Mouse (Mus musculus) MEL (cell line): Measurements from ENCODE around the gene Pitx2. TPM values are rescaled to one million over a fixed set of nuclear protein-coding genes. Genes with fewer than 3 reads are reported as not detected.

Experiments used
- DNase-seq: peaks from one replicate; pipeline ENCODE4 v3.0.0; 2011; ENCODE audit warnings: low read depth, low spot score
- H3K27ac ChIP-seq: 2 replicates; pipeline ENCODE4 v1.5.1; 2012; ENCODE audit warnings: low read depth, mild to moderate bottlenecking, control low read depth, low read length, moderate library complexity; ENCODE audit not compliant: control insufficient read depth
- H3K27me3 ChIP-seq, 2 experiments: fragments of 150-350 bp in 1 of 2; sonication (generic) in 1 of 2; 2 replicates each; pipeline ENCODE4 v1.6.1; 2012; ENCODE audit warnings: low read length in 2 of 2, mild to moderate bottlenecking in 2 of 2, improper control_type of control experiment in 1 of 2, moderate library complexity in 1 of 2; ENCODE audit not compliant: insufficient read depth in 2 of 2, control insufficient read depth in 1 of 2
- H3K36me3 ChIP-seq, 2 experiments: 2 replicates each; pipeline ENCODE4 v1.6.1; 2012 to 2014; ENCODE audit warnings: low read length in 2 of 2, improper control_type of control experiment in 1 of 2, inconsistent platforms in 1 of 2, mild to moderate bottlenecking in 1 of 2; ENCODE audit not compliant: insufficient read depth in 2 of 2, control insufficient read depth in 1 of 2
- H3K4me1 ChIP-seq, 2 experiments: fragments of 150-350 bp in 1 of 2; sonication (generic) in 1 of 2; 2 replicates each; pipeline ENCODE4 v1.6.1; 2012; ENCODE audit warnings: low read length in 2 of 2, improper control_type of control experiment in 1 of 2, mild to moderate bottlenecking in 1 of 2; ENCODE audit not compliant: insufficient read depth in 2 of 2, control insufficient read depth in 1 of 2
- H3K4me3 ChIP-seq, 2 experiments: fragments of 150-350 bp in 1 of 2; sonication (generic) in 1 of 2; 2 replicates each; pipeline ENCODE4 v1.5.1; 2012; ENCODE audit warnings: low read depth in 2 of 2, low read length in 2 of 2, mild to moderate bottlenecking in 2 of 2, moderate library complexity in 2 of 2, control low read depth in 1 of 2, improper control_type of control experiment in 1 of 2; ENCODE audit not compliant: control insufficient read depth in 1 of 2, insufficient read depth in 1 of 2
- H3K79me2 ChIP-seq: 2 replicates; pipeline ENCODE4 v1.6.1; 2012; ENCODE audit warnings: mild to moderate bottlenecking, low read length, moderate library complexity; ENCODE audit not compliant: control insufficient read depth, poor library complexity, insufficient read depth
- H3K9ac ChIP-seq: 2 replicates; pipeline ENCODE4 v1.6.1; 2012; ENCODE audit warnings: low read depth, mild to moderate bottlenecking, control low read depth, low read length, moderate library complexity; ENCODE audit not compliant: control insufficient read depth, poor library complexity, severe bottlenecking
- H3K9me3 ChIP-seq: fragments of 150-350 bp; sonication (generic); replicated peaks from 2 replicates; pipeline ENCODE4 v1.6.1; 2012; ENCODE audit warnings: mild to moderate bottlenecking, low read length, improper control_type of control experiment, moderate library complexity; ENCODE audit not compliant: insufficient read depth
- CHD1 ChIP-seq: IDR thresholded peaks from 2 replicates; pipeline ENCODE4 v1.6.1; 2012; ENCODE audit warnings: low read depth, mild to moderate bottlenecking, inconsistent platforms, low read length, improper control_type of control experiment
- CHD2 ChIP-seq: IDR thresholded peaks from 2 replicates; pipeline ENCODE4 v1.6.1; 2011; ENCODE audit warnings: low read length, improper control_type of control experiment
- CTCF ChIP-seq, 3 experiments: IDR thresholded peaks in 2 of 3; conservative IDR thresholded peaks in 1 of 3; 2 replicates each; pipeline ENCODE4 v1.5.1; 2011 to 2012; ENCODE audit warnings: low read length in 3 of 3, low read depth in 2 of 3, mild to moderate bottlenecking in 2 of 3, improper control_type of control experiment in 1 of 3, inconsistent platforms in 1 of 3, mixed read lengths in 1 of 3, moderate library complexity in 1 of 3; ENCODE audit not compliant: control insufficient read depth in 1 of 3, insufficient read depth in 1 of 3, poor library complexity in 1 of 3, severe bottlenecking in 1 of 3
- E2F4 ChIP-seq: IDR thresholded peaks from 2 replicates; pipeline ENCODE4 v1.6.1; 2011; ENCODE audit warnings: low read depth, low read length, improper control_type of control experiment, borderline replicate concordance
- EP300 ChIP-seq, 2 experiments: IDR thresholded peaks; 2 replicates each; pipeline ENCODE4 v1.6.1; 2011; ENCODE audit warnings: improper control_type of control experiment in 2 of 2, low read length in 2 of 2, low read depth in 1 of 2, mild to moderate bottlenecking in 1 of 2
- ETS1 ChIP-seq: IDR thresholded peaks from 2 replicates; pipeline ENCODE4 v1.6.1; 2012; ENCODE audit warnings: low read depth, mild to moderate bottlenecking, inconsistent platforms, low read length, improper control_type of control experiment, moderate library complexity
- MAFK ChIP-seq: IDR thresholded peaks from 2 replicates; pipeline ENCODE4 v1.6.1; 2011; ENCODE audit warnings: low read depth, mild to moderate bottlenecking, low read length, improper control_type of control experiment, borderline replicate concordance
- MYC ChIP-seq: IDR thresholded peaks from 2 replicates; pipeline ENCODE4 v1.6.1; 2011; ENCODE audit warnings: low read depth, mild to moderate bottlenecking, low read length, improper control_type of control experiment, moderate library complexity
- NELFE ChIP-seq: IDR thresholded peaks from 2 replicates; pipeline ENCODE4 v1.6.1; 2011; ENCODE audit warnings: low read depth, low read length, improper control_type of control experiment
- NRF1 ChIP-seq: IDR thresholded peaks from 2 replicates; pipeline ENCODE4 v1.6.1; 2014; ENCODE audit warnings: low read depth, mild to moderate bottlenecking, inconsistent platforms, low read length, improper control_type of control experiment, moderate library complexity; ENCODE audit not compliant: poor library complexity, insufficient read depth, severe bottlenecking
- POLR2AphosphoS5 ChIP-seq: IDR thresholded peaks from 2 replicates; pipeline ENCODE4 v1.6.1; 2012; ENCODE audit warnings: low read depth, borderline replicate concordance, mild to moderate bottlenecking, inconsistent platforms, low read length, moderate library complexity, mixed read lengths
- RCOR1 ChIP-seq: IDR thresholded peaks from 2 replicates; pipeline ENCODE4 v1.6.1; 2012; ENCODE audit warnings: low read depth, mild to moderate bottlenecking, inconsistent platforms, low read length, improper control_type of control experiment
- SIN3A ChIP-seq: IDR thresholded peaks from 2 replicates; pipeline ENCODE4 v1.6.1; 2012; ENCODE audit warnings: low read length, improper control_type of control experiment, inconsistent platforms
- SMC3 ChIP-seq: IDR thresholded peaks from 2 replicates; pipeline ENCODE4 v1.6.1; 2011; ENCODE audit warnings: low read depth, low read length, improper control_type of control experiment
- TAL1 ChIP-seq: IDR thresholded peaks from 2 replicates; pipeline ENCODE4 v1.6.1; 2012; ENCODE audit warnings: mild to moderate bottlenecking, inconsistent platforms, low read length, moderate library complexity, mixed read lengths
- TBP ChIP-seq: IDR thresholded peaks from 2 replicates; pipeline ENCODE4 v1.8.0; 2011; ENCODE audit warnings: low read depth, low read length, improper control_type of control experiment
- USF2 ChIP-seq, 2 experiments: IDR thresholded peaks; 2 replicates each; pipeline ENCODE4 v1.6.1; 2011 to 2012; ENCODE audit warnings: improper control_type of control experiment in 2 of 2, low read length in 2 of 2, borderline replicate concordance in 1 of 2, inconsistent platforms in 1 of 2, low read depth in 1 of 2, mild to moderate bottlenecking in 1 of 2; ENCODE audit not compliant: insufficient read depth in 1 of 2
- ZKSCAN1 ChIP-seq: IDR thresholded peaks from 2 replicates; pipeline ENCODE4 v1.6.1; 2012; ENCODE audit warnings: low read depth, mild to moderate bottlenecking, inconsistent platforms, low read length, improper control_type of control experiment, moderate library complexity
- ZNF384 ChIP-seq: IDR thresholded peaks from 2 replicates; pipeline ENCODE4 v1.6.1; 2012; ENCODE audit warnings: low read depth, mild to moderate bottlenecking, inconsistent platforms, low read length, improper control_type of control experiment
- polyA plus RNA-seq, 2 experiments: library from polyadenylated mRNA; stranded (reverse) in 1 of 2; unstranded in 1 of 2; fragments of >175 nt in 1 of 2; fragments of >200 nt in 1 of 2; gene quantifications; 2 replicates each; pipeline versions ENCODE4 v1.2.1 to v1.2.4; 2012; ENCODE audit warnings: low replicate concordance in 2 of 2, low read depth in 1 of 2; ENCODE audit not compliant: insufficient read length in 2 of 2, insufficient read depth in 1 of 2, missing spikeins in 1 of 2
- total RNA-seq: library from RNA; depleted of rRNA; stranded (reverse); fragments of 300-350 nt; gene quantifications from 2 replicates; pipeline ENCODE4 v1.2.3, GENCODE M21; 2012

Gene Pitx2
- total and polyA plus RNA-seq, 3 experiments = not detected

DNA sequence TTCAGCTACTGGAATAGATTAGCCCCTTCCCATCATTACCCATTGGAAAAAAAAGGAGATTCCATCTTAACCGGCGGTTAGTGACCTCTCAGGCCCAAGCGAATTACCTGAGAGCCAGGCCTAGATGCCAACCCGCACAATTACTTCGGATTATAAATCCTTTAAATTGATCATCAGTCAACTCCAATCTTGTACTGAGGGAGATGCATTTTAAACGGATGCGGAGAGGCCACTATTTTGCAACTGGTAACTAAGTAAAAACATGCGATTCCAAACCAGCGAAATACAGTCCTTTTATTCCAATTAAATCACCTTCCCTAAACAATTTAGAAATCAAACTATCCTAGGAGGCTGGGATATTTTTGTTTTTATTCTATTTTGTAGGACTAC, 818 bp downstream of the Pitx2 start:
- no peaks in the 10 kb centered on the region for H3K27me3 ChIP-seq
- no peaks in the 10 kb centered on the region for H3K9me3 ChIP-seq

GRCm38 (mm10) chr3:129201156-129201555, 1.5 kb downstream of the Pitx2 start:
- no peaks in the 10 kb centered on the region for H3K9me3 ChIP-seq
- H3K79me2 ChIP-seq = no peaks in the 10 kb centered on the region
- DNase-seq = no peak
- no peaks in the 10 kb centered on the region for H3K36me3 ChIP-seq
- H3K27ac ChIP-seq = no peak overlapping the region
- H3K4me3 ChIP-seq = no peak overlapping the region
- H3K4me1 ChIP-seq = no peaks in the 10 kb centered on the region
- no peak for TF ChIP-seq TBP
- no peak for TF ChIP-seq EP300 (IDR thresholded peaks at IDR 0.05; ENCODE audit: low read depth in 1 of 2, low read length in 2 of 2)
- no peak for TF ChIP-seq USF2 (IDR thresholded peaks at IDR 0.05; ENCODE audit: borderline replicate concordance in 1 of 2, insufficient read depth in 1 of 2, low read depth in 1 of 2, low read length in 2 of 2)
- TF ChIP-seq POLR2AphosphoS5 = no peak
- no peak for TF ChIP-seq TAL1
- no peak for TF ChIP-seq NRF1
- TF ChIP-seq CHD2 = no peak
- TF ChIP-seq ETS1 = no peak
- no peak for TF ChIP-seq CTCF (IDR thresholded peaks at IDR 0.05 in 2 of 3, conservative IDR thresholded peaks at IDR 0.05 in 1 of 3; ENCODE audit: control insufficient read depth in 1 of 3, insufficient read depth in 1 of 3, low read depth in 2 of 3, low read length in 3 of 3, poor library complexity in 1 of 3, severe bottlenecking in 1 of 3)
- TF ChIP-seq MAFK = no peak
- TF ChIP-seq RCOR1 = no peak
- no peak for TF ChIP-seq NELFE
- TF ChIP-seq ZKSCAN1 = no peak
- H3K27me3 ChIP-seq = no peaks in the 10 kb centered on the region
- no peak overlapping the region for H3K9ac ChIP-seq

More for the DNA sequence above, 818 bp downstream of the Pitx2 start:
- H3K79me2 ChIP-seq = no peaks in the 10 kb centered on the region
- H3K36me3 ChIP-seq = no peaks in the 10 kb centered on the region
- no peak overlapping the region for H3K4me3 ChIP-seq
- no peak for TF ChIP-seq ZKSCAN1
- no peak for TF ChIP-seq SIN3A
- no peak for TF ChIP-seq POLR2AphosphoS5
- no peak for TF ChIP-seq USF2 (IDR thresholded peaks at IDR 0.05; ENCODE audit: borderline replicate concordance in 1 of 2, insufficient read depth in 1 of 2, low read depth in 1 of 2, low read length in 2 of 2)
- no peak for TF ChIP-seq ZNF384
- no peak for TF ChIP-seq TAL1
- no peak for TF ChIP-seq CHD1
- no peak for TF ChIP-seq SMC3
- no peak for TF ChIP-seq MYC
- TF ChIP-seq E2F4 = no peak
- no peak for TF ChIP-seq TBP
- no peak for TF ChIP-seq MAFK
- no peak overlapping the region for H3K27ac ChIP-seq
- no peaks in the 10 kb centered on the region for H3K4me1 ChIP-seq
- H3K9ac ChIP-seq = no peak overlapping the region
- no peak for DNase-seq
